Comparison of ENCODE assay signal across 14 mouse cellular contexts in the genomic region with DNA sequence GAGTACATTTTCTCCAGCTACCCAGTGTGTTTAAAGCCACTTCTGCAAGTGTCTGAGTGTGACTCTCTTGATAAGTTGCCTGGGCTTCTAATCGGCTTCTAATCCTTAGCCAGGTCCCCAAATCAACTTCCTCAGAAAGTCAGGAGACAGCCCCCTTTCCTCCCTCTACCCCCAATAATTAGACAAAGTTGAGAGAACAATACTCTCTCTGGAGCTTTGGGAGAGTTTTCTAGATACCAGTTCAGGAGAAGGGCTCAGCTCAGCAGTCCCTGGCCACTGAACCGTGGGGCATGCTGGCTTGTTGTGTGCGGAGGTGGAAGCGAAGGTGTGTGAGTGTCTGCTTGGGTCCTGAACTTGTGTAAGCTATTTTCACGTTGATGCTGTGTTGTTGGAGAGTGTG. TPM values are rescaled to one million over a fixed set of nuclear protein-coding genes. Genes with fewer than 3 reads are reported as not detected.
DNase-seq lines count a peak whose midpoint lies in the region; ATAC-seq and TF ChIP-seq lines count a peak whose summit lies in the region.
"Had no signal": no experiment of that assay in that cellular context is flagged by ENCODE, and none has a peak within 500 bp of the region (broad histone marks: within the 10 kb centered on the region; RNA-seq: fewer than 3 reads in every experiment).

No protein-coding gene starts in this region.

- H3K4me3 ChIP-seq in heart, embryonic 12.5 days = peak overlapping the region; percentile 20; the same call in 1 of the 2 replicates
- H3K4me3 ChIP-seq in liver, adult 2 months (ENCODE audit: insufficient read depth, low read depth, low read length) = peak overlapping the region; percentile 82
- peak overlapping the region; percentile 68 for H3K4me3 ChIP-seq in brown adipose tissue, adult 24 weeks (ENCODE audit: insufficient read depth, low read depth, low read length)
- peak overlapping the region; percentile 60 for H3K4me3 ChIP-seq in liver, embryonic 15.5 days (replicated peaks)
- H3K4me3 ChIP-seq: neural tube, embryonic 12.5 days had no signal

- no peak for DNase-seq in heart, postnatal 14 days
- no peak for DNase-seq in liver, adult 2 months (ENCODE audit: extremely low read depth, low read depth, low spot score)
- DNase-seq in liver = no peak
- no peak for DNase-seq in left cerebral cortex, adult 9 months (ENCODE audit: low spot score in 2 of 2)
- DNase-seq: cerebellum, postnatal 10 days; gastrocnemius, postnatal 10 days; layer of hippocampus, postnatal 36 days had no signal

- intact Hi-C loops in heart, postnatal 14 days (cut with DNase I) = loop anchor here (5.0 kb wide), 1 partner anchor 90 kb away; no protein-coding TSS in a partner anchor

- no peak overlapping the region for H3K27ac ChIP-seq in heart, embryonic 12.5 days (ENCODE audit: poor library complexity, severe bottlenecking)
- peak overlapping the region; percentile 54 for H3K27ac ChIP-seq in liver, adult 2 months (replicated peaks; ENCODE audit: insufficient read depth, low read depth, low read length)
- H3K27ac ChIP-seq in brown adipose tissue, adult 24 weeks (replicated peaks; ENCODE audit: low read depth, low read length) = peak overlapping the region; percentile 99
- H3K27ac ChIP-seq in liver, embryonic 15.5 days (replicated peaks) = peak overlapping the region; percentile 88
- H3K27ac ChIP-seq: neural tube, embryonic 12.5 days had no signal

- H3K27me3 ChIP-seq in heart, embryonic 12.5 days (replicated peaks) = peaks cover 19% of the 10 kb centered on the region; the same call in 1 of the 2 replicates
- H3K27me3 ChIP-seq in liver, adult 2 months (ENCODE audit: control insufficient read depth, insufficient read depth, low read length) = no peaks in the 10 kb centered on the region
- H3K27me3 ChIP-seq in liver, embryonic 15.5 days = no peaks in the 10 kb centered on the region
- H3K27me3 ChIP-seq: neural tube, embryonic 12.5 days had no signal

- 58% methylated on average over 5 of the region's 5 CpGs for WGBS in heart, embryonic 12.5 days
- WGBS in liver, adult 2 months = 77% methylated on average over 5 of the region's 5 CpGs
- 23% methylated on average over 5 of the region's 5 CpGs for WGBS in liver, embryonic 15.5 days (ENCODE audit: insufficient replicate concordance)

- no peak for ATAC-seq in heart, embryonic 12.5 days (ENCODE audit: insufficient number of reproducible peaks, low FRiP score)
- no peak for ATAC-seq in liver, embryonic 15.5 days (ENCODE audit: insufficient read depth)
- ATAC-seq in monocyte, adult 5-6 weeks (replicated peaks; ENCODE audit: insufficient number of reproducible peaks, low FRiP score, low TSS enrichment, poor library complexity, severe bottlenecking) = no peak

- no peak overlapping the region for H3K9ac ChIP-seq in heart, embryonic 12.5 days
- H3K9ac ChIP-seq in liver, adult 2 months (ENCODE audit: low read depth, low read length) = peak overlapping the region; percentile 71
- peak overlapping the region; percentile 67 for H3K9ac ChIP-seq in liver, embryonic 15.5 days
- H3K9ac ChIP-seq: neural tube, embryonic 12.5 days had no signal

- no peaks in the 10 kb centered on the region for H3K36me3 ChIP-seq in heart, embryonic 12.5 days
- no peaks in the 10 kb centered on the region for H3K36me3 ChIP-seq in liver, adult 2 months (ENCODE audit: control insufficient read depth, insufficient read depth, low read length)
- H3K36me3 ChIP-seq in liver, embryonic 15.5 days (replicated peaks) = peaks cover 1% of the 10 kb centered on the region; the same call in 1 of the 2 replicates
- H3K36me3 ChIP-seq: neural tube, embryonic 12.5 days had no signal

- TF ChIP-seq CTCF in liver, adult 2 months (IDR thresholded peaks at IDR 0.05; ENCODE audit: low read depth, low read length) = no peak

- no peak for TF ChIP-seq POLR2A in liver, adult 2 months (IDR thresholded peaks at IDR 0.05; ENCODE audit: extremely low read depth, insufficient read depth, low read length)

- H3K4me2 ChIP-seq in heart, embryonic 12.5 days = peak overlapping the region; percentile 47
- peak overlapping the region; percentile 79 for H3K4me2 ChIP-seq in liver, embryonic 15.5 days
- H3K4me2 ChIP-seq: neural tube, embryonic 12.5 days had no signal

- H3K4me1 ChIP-seq in heart, embryonic 12.5 days (replicated peaks) = peaks cover 59% of the 10 kb centered on the region
- peaks cover 2% of the 10 kb centered on the region; the same call in 1 of the 2 replicates for H3K4me1 ChIP-seq in liver, adult 2 months (ENCODE audit: control insufficient read depth, insufficient read depth, low read length)
- H3K4me1 ChIP-seq in brown adipose tissue, adult 24 weeks (ENCODE audit: control insufficient read depth, insufficient read depth, insufficient read length, low read length) = peaks cover 16% of the 10 kb centered on the region
- peaks cover 92% of the 10 kb centered on the region for H3K4me1 ChIP-seq in liver, embryonic 15.5 days (replicated peaks)

- H3K9me3 ChIP-seq in heart, embryonic 12.5 days (replicated peaks) = no peaks in the 10 kb centered on the region
- H3K9me3 ChIP-seq in liver, embryonic 15.5 days (replicated peaks) = no peaks in the 10 kb centered on the region
- H3K9me3 ChIP-seq: neural tube, embryonic 12.5 days had no signal

- no peaks in the 10 kb centered on the region for H3K79me2 ChIP-seq in liver, adult 2 months (ENCODE audit: control insufficient read depth, insufficient read depth, low read length)

RNA-seq across cellular contexts. Expression of a gene that starts 1.0 kb away (rescaled TPM):
- polyA plus RNA-seq in heart, embryonic 12.5 days (2016; fragmentation: Nextera tagmentation; extraction: Ambion mirVana) = 23.0 and 23.5 TPM in 2 replicates
- 100 to 1,000 TPM; 397 to 446 TPM for total RNA-seq in heart, postnatal 14 days (2021)
- total RNA-seq in liver, adult 2 months (2014; rRNA removed) = 78.1 and 91.4 TPM in 2 replicates
- polyA plus RNA-seq in liver, adult 2 months (2012; rRNA removed) = 78.3 and 88.6 TPM in 2 replicates
- 63.6 and 153 TPM in 2 replicates for polyA plus RNA-seq in brown adipose tissue, adult 24 weeks (2012; ENCODE audit: insufficient read depth, insufficient read length, missing spikeins)
- 75.8 and 85.1 TPM in 2 replicates for polyA plus RNA-seq in liver, embryonic 15.5 days (2015; fragmentation: Nextera tagmentation; extraction: Ambion mirVana)
- total RNA-seq in monocyte, adult 5-6 weeks (2017) = 2.6 TPM in 1 of 3 replicates, not detected in the others

RNA-seq across cellular contexts. Expression of a gene that starts 38.9 kb away (rescaled TPM):
- polyA plus RNA-seq in heart, embryonic 12.5 days (2016; fragmentation: Nextera tagmentation; extraction: Ambion mirVana) = not detected in 2 replicates
- total RNA-seq in heart, postnatal 14 days (2021) = not detected
- total RNA-seq in liver, adult 2 months (2014; rRNA removed) = 0.09 TPM in 1 of 2 replicates, not detected in the other
- polyA plus RNA-seq in liver, adult 2 months (2012; rRNA removed) = 0.09 TPM in 1 of 2 replicates, not detected in the other
- not detected in 2 replicates for polyA plus RNA-seq in brown adipose tissue, adult 24 weeks (2012; ENCODE audit: insufficient read depth, insufficient read length, missing spikeins)
- 0.08 TPM in 1 of 2 replicates, not detected in the other for polyA plus RNA-seq in liver, embryonic 15.5 days (2015; fragmentation: Nextera tagmentation; extraction: Ambion mirVana)
- not detected in 3 replicates for total RNA-seq in monocyte, adult 5-6 weeks (2017)
- total RNA-seq: adrenal gland, postnatal 4 days; gastrocnemius, postnatal 10 days; layer of hippocampus, postnatal 36 days had no signal
- polyA plus RNA-seq: neural tube, embryonic 12.5 days; testis, adult 2 months had no signal

Comparison
In these comparisons a context has a peak if more than half of its experiments do, and no peak if none do; other contexts are left out.
1. H3K4me3 ChIP-seq: peak in every context shown above with its lines; median percentile 82 in liver, adult 2 months; 68 in brown adipose tissue, adult 24 weeks; 60 in liver, embryonic 15.5 days; 20 in heart, embryonic 12.5 days.